Mouse (Mus musculus) neural tube, embryonic 11.5 days (tissue): ENCODE measurements at regions not wholly inside any gene's neighbourhood (a gene's known extent, or its start where the extent isn't known, plus 50 kb on each side); places are given as distances from the start of the nearest gene placed in this dataset.

ENCODE experiments used
- ATAC-seq: fragments of 200-750 bp; cut with Nextera tagmentation; 2 replicates; pipeline ENCODE4 v1.8.0; 2017; ENCODE audit warnings: moderate number of reproducible peaks, mild to moderate bottlenecking, moderate TSS enrichment, moderate library complexity; ENCODE audit not compliant: insufficient read depth, low FRiP score, low TSS enrichment
- DNase-seq: peaks from one replicate; pipeline ENCODE4 v3.0.0-alpha.2; 2015; ENCODE audit warnings: low spot score
- H3K27ac ChIP-seq: fragments of 300-500 bp; sonication (generic); 2 replicates; pipeline ENCODE4 v1.5.1; 2014; ENCODE audit warnings: low read depth, mild to moderate bottlenecking, low read length
- H3K27me3 ChIP-seq: fragments of 300-500 bp; sonication (generic); 2 replicates; pipeline ENCODE4 v1.6.1; 2014; ENCODE audit warnings: mild to moderate bottlenecking, low read length, mixed read lengths; ENCODE audit not compliant: control insufficient read depth, insufficient read depth
- H3K36me3 ChIP-seq: fragments of 300-500 bp; sonication (generic); 2 replicates; pipeline ENCODE4 v1.6.1; 2014; ENCODE audit warnings: mild to moderate bottlenecking, low read length, moderate library complexity, mixed read lengths; ENCODE audit not compliant: control insufficient read depth, insufficient read depth
- H3K4me1 ChIP-seq: fragments of 300-500 bp; sonication (generic); 2 replicates; pipeline ENCODE4 v1.6.1; 2014; ENCODE audit warnings: low read length, mixed read lengths; ENCODE audit not compliant: control insufficient read depth, insufficient read depth
- H3K4me2 ChIP-seq: fragments of 300-500 bp; sonication (generic); 2 replicates; pipeline ENCODE4 v1.6.1; 2014; ENCODE audit warnings: low read depth, mild to moderate bottlenecking, moderate library complexity
- H3K4me3 ChIP-seq: fragments of 300-500 bp; sonication (generic); 2 replicates; pipeline ENCODE4 v1.5.1; 2014; ENCODE audit warnings: low read depth, low read length
- H3K9ac ChIP-seq: fragments of 300-500 bp; sonication (generic); 2 replicates; pipeline ENCODE4 v1.6.1; 2014; ENCODE audit warnings: mild to moderate bottlenecking, low read length
- H3K9me3 ChIP-seq: fragments of 300-500 bp; sonication (generic); 2 replicates; pipeline ENCODE4 v1.6.1; 2016; ENCODE audit warnings: low read length; ENCODE audit not compliant: control insufficient read depth
- WGBS: fragments of 180-500 bp; shearing (Covaris S2); extraction: QIAGEN DNeasy Blood & Tissue Kit; methylation state at CpG from one replicate; pipeline ENCODE4 v1.1.7; 2014; 5-methylcytosine and 5-hydroxymethylcytosine counted together

DNA sequence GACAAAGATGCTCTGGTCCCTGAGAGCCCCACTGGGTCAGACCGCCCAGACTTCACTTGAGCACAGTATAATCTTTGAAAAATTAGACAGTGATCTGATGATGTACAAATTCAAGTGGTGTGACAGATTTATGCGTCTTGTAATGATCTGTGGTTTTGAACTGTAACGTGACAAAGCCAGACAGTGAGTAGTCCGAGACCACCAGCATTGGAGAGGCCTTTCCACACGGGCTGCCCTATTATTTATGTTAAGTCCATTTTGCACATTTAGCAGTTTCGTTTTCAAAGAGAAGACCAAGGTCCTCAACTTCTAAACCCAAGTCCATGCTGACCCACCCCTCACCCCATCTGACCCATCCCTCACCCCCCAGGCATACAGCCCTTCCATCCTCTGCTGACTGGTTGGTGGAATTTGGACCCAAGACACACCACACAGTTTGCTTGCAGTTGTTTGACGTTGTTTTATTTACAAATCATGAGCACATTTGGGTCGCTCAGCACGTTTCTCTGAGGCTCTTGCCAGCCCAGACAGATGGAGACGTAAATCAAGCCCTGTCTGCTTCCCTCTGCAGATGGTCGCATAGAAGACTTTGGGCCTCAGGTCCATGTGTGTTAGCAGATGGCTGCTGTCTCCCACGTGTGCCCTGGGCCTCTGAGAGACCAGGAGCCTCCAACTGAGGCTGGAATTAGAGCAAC lies 132.8 kb upstream of the Myocd start:
- H3K27me3 ChIP-seq, result no peaks in the 10 kb centered on the region
- H3K4me1 ChIP-seq, result no peaks in the 10 kb centered on the region
- H3K9me3 ChIP-seq, result no peaks in the 10 kb centered on the region
- no peak overlapping the region for H3K9ac ChIP-seq
- no peak overlapping the region for H3K4me2 ChIP-seq
- H3K27ac ChIP-seq, result no peak overlapping the region
- no peak overlapping the region for H3K4me3 ChIP-seq
- no peak for DNase-seq
- 51% methylated on average over 12 of the region's 12 CpGs for WGBS
- H3K36me3 ChIP-seq, result no peaks in the 10 kb centered on the region
- no peak for ATAC-seq

DNA sequence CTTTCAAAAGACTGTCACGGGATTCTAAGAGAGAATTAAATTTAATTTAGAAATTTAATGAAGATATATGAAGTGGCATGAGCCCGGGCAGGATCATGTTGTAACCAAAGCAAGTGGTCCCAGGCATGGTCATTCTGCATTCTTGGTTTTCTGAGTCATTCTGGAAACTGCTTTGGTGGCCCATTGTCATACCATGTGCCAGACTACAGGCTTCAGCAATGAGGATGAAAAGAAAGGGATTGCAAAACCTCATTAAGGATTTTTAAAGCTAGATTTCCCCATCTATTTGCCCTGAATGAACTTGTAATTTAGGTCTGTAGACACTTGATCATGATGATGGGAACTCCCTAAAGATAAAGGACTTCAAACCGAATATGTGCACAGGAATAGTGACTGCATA lies 119.4 kb upstream of the Myocd start:
- H3K4me1 ChIP-seq, result no peaks in the 10 kb centered on the region
- ATAC-seq, result no peak
- no peak overlapping the region for H3K9ac ChIP-seq
- 86% methylated on average over 3 of the region's 3 CpGs for WGBS
- no peaks in the 10 kb centered on the region for H3K9me3 ChIP-seq
- DNase-seq, result no peak
- H3K4me2 ChIP-seq, result no peak overlapping the region
- H3K36me3 ChIP-seq, result no peaks in the 10 kb centered on the region
- no peak overlapping the region for H3K4me3 ChIP-seq
- H3K27me3 ChIP-seq, result no peaks in the 10 kb centered on the region
- H3K27ac ChIP-seq, result no peak overlapping the region

DNA sequence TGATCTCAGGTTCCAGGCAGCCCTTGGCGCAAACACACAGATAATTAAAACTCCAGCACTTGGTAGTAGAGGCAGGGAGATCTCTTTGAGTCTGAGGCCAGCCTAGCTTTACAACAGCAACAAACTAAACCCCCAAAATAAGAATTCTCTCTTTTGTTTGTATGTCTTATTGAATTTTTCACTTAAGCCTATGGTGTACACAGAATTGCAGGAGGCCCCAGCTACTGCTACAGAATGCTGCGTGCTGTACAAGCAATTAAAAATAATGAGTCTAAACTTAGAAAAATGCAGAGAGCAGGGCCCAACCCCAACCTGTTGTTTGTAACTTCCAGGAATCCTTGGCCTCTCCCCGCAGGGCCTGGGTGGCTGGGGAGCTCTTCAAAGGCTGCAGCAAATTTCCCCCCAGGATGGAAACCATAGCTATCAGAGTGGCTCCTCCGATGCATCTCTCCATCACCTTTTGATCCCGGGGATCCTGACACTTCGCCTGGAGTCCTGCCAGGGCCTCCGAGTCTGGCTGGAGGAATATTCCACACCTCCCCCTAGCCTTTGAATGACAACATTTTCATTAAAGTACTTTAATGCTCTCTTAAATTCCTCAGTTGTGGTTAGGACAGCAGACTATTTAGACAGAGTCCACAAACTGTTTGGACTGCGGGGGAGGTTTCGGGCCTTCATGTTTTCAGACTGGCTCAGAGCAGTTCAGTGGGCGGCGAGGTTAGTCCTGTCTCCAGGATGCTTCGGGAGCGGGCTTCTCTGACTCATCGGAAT lies 116.7 kb upstream of the Myocd start:
- no peak overlapping the region for H3K4me2 ChIP-seq
- no peaks in the 10 kb centered on the region for H3K27me3 ChIP-seq
- H3K9ac ChIP-seq, result no peak overlapping the region
- H3K4me1 ChIP-seq, result no peaks in the 10 kb centered on the region
- no peaks in the 10 kb centered on the region for H3K36me3 ChIP-seq
- DNase-seq (no peak), ATAC-seq (no peak)
- no peaks in the 10 kb centered on the region for H3K9me3 ChIP-seq
- no peak overlapping the region for H3K27ac ChIP-seq
- no peak overlapping the region for H3K4me3 ChIP-seq
- 67% methylated on average over 14 of the region's 14 CpGs for WGBS

DNA sequence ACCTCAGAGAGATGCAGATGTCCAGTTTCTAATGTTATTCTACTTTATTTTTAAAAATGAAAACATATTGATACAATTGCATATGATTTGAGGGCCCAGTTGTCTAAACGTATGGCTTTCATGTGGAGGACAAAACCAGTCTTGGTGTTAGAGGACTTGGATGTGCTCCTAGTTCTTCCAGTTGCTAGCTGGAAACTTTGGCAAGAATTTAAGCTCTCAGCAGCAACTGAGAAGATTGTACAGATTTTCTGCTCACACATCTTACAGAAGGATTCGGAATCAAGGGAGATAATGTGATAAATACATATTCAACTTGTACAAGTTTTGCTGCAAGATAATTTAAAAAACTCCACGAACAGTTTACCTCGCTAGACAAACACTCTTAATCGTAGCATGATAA lies 105.6 kb upstream of the Myocd start:
- H3K27me3 ChIP-seq, result no peaks in the 10 kb centered on the region
- no peak for ATAC-seq
- H3K27ac ChIP-seq, result no peak overlapping the region
- DNase-seq, result no peak
- 87% methylated on average over 5 of the region's 5 CpGs for WGBS
- no peak overlapping the region for H3K4me2 ChIP-seq
- no peak overlapping the region for H3K9ac ChIP-seq
- H3K4me1 ChIP-seq, result no peaks in the 10 kb centered on the region
- H3K9me3 ChIP-seq, result no peaks in the 10 kb centered on the region
- no peak overlapping the region for H3K4me3 ChIP-seq
- no peaks in the 10 kb centered on the region for H3K36me3 ChIP-seq

DNA sequence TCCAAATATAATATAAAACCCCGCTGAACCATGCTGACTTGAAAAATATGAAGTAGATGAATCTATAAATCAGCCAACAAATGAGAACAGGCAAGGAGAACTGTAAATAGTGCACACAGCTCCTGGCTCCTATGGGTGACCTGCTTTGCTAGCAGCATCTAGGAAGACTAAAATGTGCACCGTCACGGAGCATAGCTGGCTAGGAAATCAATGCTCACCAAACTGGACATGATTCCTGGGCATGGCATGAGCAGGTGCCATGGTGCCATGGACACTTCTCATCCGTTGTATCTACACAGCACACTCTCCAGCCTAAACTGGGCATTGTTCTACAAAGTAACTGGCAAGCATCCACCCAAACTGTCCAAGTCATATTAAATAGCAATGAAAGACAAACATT lies 103.3 kb upstream of the Myocd start:
- Histone ChIP-seq H3K4me3 (no peak overlapping the region), H3K4me2 (no peak overlapping the region), H3K36me3 (no peaks in the 10 kb centered on the region), H3K9me3 (no peaks in the 10 kb centered on the region), H3K27ac (no peak overlapping the region), H3K9ac (no peak overlapping the region), H3K4me1 (no peaks in the 10 kb centered on the region), H3K27me3 (no peaks in the 10 kb centered on the region)
- ATAC-seq (no peak), DNase-seq (no peak)
- 90% methylated on average over 4 of the region's 4 CpGs for WGBS

DNA sequence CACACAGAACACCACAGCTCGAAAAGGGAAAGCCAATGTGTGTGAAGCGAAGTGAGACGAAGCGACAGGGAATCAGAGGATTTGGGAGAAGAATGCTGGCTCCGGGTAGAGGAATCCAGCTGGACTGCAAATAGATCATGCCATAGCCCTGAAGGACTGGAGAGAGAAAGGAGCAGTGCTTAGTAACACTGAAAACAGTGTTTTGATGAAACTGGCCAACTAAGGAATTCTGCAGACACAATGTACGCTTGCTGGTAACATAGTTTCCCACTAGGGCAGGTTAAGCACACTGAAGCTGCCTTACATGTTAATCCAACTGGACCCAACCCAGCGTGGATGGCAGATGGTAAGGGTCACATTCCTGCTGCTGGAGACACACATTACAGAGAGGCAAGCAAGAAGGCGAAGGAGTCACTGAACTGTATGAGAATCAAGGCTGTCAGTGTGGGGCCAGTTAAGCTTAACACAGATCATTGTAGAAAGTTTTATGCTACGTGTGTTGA lies 102.6 kb upstream of the Myocd start:
- 83% methylated on average over 9 of the region's 9 CpGs for WGBS
- ATAC-seq (no peak), DNase-seq (no peak)
- no peaks in the 10 kb centered on the region for H3K27me3 ChIP-seq
- H3K4me3 ChIP-seq, result no peak overlapping the region
- no peak overlapping the region for H3K27ac ChIP-seq
- no peak overlapping the region for H3K4me2 ChIP-seq
- H3K4me1 ChIP-seq, result no peaks in the 10 kb centered on the region
- H3K9ac ChIP-seq, result no peak overlapping the region
- no peaks in the 10 kb centered on the region for H3K36me3 ChIP-seq
- H3K9me3 ChIP-seq, result no peaks in the 10 kb centered on the region

DNA sequence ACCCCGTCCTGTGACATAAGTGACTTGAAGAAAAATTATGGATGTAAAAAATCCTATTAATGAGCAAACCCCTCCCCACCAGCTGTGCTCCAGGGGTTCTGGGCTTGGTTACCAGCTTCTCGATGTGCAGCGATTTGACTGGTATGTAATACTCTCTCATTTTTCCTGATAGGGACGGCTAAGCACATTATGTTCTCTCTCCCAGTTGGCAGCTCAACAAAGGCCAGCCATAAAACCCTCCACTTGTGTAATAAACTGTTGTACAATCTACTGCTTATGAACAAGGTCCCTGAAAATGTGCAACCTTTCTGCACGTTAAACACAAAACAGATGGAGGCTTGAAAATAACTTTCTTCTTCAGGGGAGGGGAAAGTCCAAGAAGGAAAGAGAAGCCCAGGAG lies 98.0 kb upstream of the Myocd start:
- H3K27me3 ChIP-seq, result no peaks in the 10 kb centered on the region
- no peak overlapping the region for H3K27ac ChIP-seq
- no peak for ATAC-seq
- WGBS, result 69% methylated on average over 5 of the region's 5 CpGs
- DNase-seq, result no peak
- no peak overlapping the region for H3K9ac ChIP-seq
- no peak overlapping the region for H3K4me3 ChIP-seq
- H3K9me3 ChIP-seq, result no peaks in the 10 kb centered on the region
- H3K4me2 ChIP-seq, result no peak overlapping the region
- H3K36me3 ChIP-seq, result no peaks in the 10 kb centered on the region
- no peaks in the 10 kb centered on the region for H3K4me1 ChIP-seq

DNA sequence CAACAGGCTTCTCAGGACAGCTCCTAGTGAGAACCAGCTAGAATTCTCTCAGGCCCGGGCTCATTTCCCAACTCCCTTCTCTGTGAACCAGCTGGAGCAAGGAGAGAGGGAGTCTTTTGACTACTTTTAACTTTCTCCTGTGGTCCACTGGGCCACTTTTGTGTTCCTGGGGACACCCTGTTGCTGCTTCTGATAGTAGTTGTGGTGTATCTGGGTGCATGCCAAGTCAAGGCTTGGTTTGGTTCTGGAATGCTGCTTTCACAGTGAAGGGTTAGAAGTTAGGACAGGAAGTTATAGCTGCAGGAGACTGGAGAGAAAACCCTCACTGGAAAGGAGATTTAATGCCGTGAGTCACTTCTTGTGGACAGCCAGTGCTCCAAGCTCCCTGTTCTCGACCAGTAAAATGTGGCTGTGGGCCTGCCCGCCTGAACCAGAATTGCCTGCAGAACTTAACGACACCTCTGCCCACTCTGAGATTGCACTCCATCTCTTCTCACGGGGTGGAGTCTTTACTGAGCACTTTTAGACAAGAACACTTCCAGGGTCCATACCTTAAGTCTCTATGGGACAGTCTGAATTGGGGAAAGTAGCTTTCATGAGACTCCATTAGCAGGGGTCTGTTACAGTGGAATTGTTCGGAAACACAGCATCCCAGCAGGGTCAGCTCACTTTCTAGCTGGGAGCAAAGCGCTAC lies 97.0 kb upstream of the Myocd start:
- Histone ChIP-seq H3K4me3 (no peak overlapping the region), H3K9ac (no peak overlapping the region), H3K4me1 (no peaks in the 10 kb centered on the region), H3K4me2 (no peak overlapping the region), H3K27ac (no peak overlapping the region), H3K9me3 (no peaks in the 10 kb centered on the region), H3K36me3 (no peaks in the 10 kb centered on the region), H3K27me3 (no peaks in the 10 kb centered on the region)
- ATAC-seq (no peak), DNase-seq (no peak)
- 69% methylated on average over 8 of the region's 8 CpGs for WGBS
